Mouse (Mus musculus): Measurements from ENCODE around the gene Ess2. TPM values are rescaled to one million over a fixed set of nuclear protein-coding genes. Genes with fewer than 3 reads are reported as not detected.
"Not testable (repeated sequence)": the region's sequence is repeated elsewhere in the genome, so short reads cannot be mapped to it uniquely, and the experiment has no call there.

Gene Ess2
- total RNA-seq (2021) = 10 to 100 TPM; 27.8 to 31.8 TPM
- long read RNA-seq, experiment 1, transcript Ess2-201 (10 exons, 2,821 nt) = major isoform, 33 of 58 reads
- long read RNA-seq, experiment 1, transcript Ess2-205 (10 exons, 2,785 nt) = minor isoform, 11 of 58 reads
- long read RNA-seq, experiment 1, partial matches to known transcripts = 5 of 58 reads
- long read RNA-seq, experiment 1, other reads (novel, unspliced or antisense) = 9 of 58 reads
- long read RNA-seq, experiment 2, transcript Ess2-201 (10 exons, 2,821 nt) = major isoform, 21 of 41 reads
- long read RNA-seq, experiment 2, transcript Ess2-205 (10 exons, 2,785 nt) = minor isoform, 6 of 41 reads
- long read RNA-seq, experiment 2, partial matches to known transcripts = 5 of 41 reads
- long read RNA-seq, experiment 2, other reads (novel, unspliced or antisense) = 9 of 41 reads

DNA sequence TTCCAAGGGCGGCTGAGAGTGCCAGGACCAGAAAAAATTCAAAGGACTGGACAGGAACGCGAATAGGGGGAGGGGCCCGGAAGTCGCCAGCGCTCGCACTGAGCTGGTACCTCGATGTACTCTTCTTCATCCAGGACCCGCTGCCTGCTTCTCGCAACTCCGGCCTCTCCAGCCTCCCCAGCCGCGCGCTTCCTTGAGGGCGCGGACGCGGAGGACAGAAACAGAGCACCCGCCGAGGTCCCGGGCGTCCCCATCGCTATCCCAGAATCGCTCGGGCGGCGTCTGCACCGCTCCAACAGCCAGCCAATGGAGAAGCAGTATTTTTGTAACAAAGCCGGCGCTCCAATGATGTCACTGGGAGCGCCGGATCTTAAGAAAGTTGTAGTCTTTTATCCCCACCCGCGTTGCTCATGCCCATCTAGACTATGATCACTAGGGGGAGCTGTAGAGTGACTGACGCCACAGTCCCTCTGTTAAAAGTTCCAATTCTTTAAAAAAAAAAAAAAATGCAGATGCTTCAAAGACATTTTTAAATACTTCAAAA is at the start of gene Ess2:
Gene Ess2, minus strand, starts transcription at position 297 of the 544 bp plus-strand sequence.
- TF ChIP-seq CTCF (IDR thresholded peaks at IDR 0.05) = peak; percentile 98
- H3K4me3 ChIP-seq = peak within 1 kb of the TSS; percentile 84
- intact Hi-C loops (cut with DNase I) = loop anchor here (1.0 to 2.0 kb wide), 2 partner anchors 75 to 138 kb away; no protein-coding TSS in a partner anchor
- H3K27ac ChIP-seq = peak within 1 kb of the TSS; percentile 90
- peak; percentile 92 for DNase-seq (ENCODE audit: extremely low spot score in 1 of 2, low spot score in 2 of 2)

DNA sequence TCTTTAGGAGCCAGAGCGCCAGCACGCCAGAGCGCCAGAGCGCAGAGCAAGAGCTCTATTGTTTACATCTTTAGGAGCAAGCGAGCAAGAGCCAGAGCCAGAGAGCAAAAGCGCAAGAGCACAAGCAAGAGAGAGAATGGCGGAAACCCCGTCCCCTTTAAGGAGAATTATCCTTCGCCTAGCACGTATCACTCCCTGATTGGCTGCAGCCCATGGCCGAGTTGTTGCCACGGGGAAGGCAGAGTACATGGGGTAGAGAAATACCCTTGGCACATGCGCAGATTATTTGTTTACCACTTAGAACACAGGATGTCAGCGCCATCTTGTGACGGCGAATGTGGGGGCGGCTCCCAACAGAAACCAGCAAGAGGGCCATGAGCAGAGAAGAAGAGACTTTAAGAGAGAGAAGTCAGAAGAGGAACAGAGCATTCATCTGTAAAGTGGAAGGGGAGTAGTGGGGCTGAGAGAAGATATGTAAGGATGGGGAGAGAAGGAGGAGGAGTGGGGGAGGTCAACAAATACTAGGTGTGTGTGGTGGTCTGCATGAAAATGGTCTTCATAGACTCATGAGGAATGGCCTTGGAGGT is 45.0 kb upstream of the Ess2 start:
- DNase-seq (ENCODE audit: extremely low spot score in 1 of 2, low spot score in 2 of 2); H3K27ac ChIP-seq; intact Hi-C loops (cut with DNase I); H3K4me3 ChIP-seq: not testable (repeated sequence)

DNA sequence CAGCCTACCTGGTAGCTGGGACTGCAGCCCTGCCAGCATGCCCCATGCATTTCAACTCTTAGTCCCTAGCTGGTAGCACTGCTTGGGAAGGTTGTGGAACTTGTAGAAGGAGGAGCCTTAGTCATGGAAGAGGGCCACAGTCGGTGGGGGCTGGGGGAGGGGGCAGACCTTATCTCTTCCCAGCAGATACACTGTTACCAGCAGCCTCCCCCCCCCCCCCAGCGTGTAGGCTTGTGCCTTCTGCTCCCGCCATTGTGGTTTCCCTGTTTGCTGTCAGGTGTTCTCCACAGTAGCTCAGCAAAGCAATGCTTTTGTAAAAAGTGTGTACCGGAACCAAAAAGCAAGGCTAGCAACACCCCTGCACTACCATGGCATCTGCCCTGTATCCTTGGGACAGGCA is 40.5 kb upstream of the Ess2 start:
- intact Hi-C loops (cut with DNase I) = no loop called here
- no peak for DNase-seq (ENCODE audit: extremely low spot score in 1 of 2, low spot score in 2 of 2)
- no peak for TF ChIP-seq CTCF (IDR thresholded peaks at IDR 0.05)
- Histone ChIP-seq H3K27ac (no peak overlapping the region), H3K4me3 (no peak overlapping the region)

DNA sequence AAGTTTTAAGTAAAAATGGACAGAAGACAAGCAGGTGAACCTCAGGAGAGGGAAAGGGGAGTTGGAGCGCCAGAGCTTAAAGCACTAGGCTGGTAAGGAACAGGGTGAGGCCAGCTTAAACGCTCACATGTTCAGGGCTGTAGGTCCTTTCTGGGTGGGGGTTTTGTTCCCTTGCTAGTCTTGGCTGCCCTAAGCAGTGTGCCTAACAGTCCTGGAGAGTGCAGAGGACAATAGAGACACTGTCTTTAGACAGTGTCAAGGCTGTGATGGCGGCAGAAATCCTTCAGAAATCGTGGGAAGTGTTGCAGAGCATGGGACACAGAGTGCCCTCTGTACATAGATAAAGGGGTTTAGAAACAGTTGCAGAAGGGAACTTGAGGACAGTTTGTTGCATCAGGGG is 38.9 kb upstream of the Ess2 start:
- intact Hi-C loops (cut with DNase I) = no loop called here
- no peak for DNase-seq (ENCODE audit: extremely low spot score in 1 of 2, low spot score in 2 of 2)
- Histone ChIP-seq H3K27ac (no peak overlapping the region), H3K4me3 (no peak overlapping the region)
- TF ChIP-seq CTCF (IDR thresholded peaks at IDR 0.05) = no peak

DNA sequence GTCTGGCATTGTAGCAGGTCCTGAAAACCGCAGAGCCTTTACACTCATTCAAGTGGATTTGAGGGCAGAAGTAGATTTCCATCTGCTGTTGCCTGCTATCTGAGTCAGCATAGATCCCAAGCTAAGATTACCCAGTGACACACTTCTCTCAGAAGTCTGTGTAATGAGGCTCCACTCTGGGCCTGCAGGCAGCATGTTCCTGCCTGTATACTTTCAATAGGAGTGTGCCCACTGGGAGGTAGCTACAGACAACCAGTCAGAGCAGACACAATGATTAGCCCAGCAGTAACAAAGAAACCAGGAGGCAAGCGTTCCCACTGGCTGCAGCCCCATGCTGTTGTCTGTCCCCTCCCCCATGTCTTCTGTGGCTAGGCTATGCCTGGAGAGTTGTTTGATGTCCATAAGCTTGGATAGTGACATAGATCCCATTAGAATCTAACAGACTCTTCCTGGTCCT is 38.3 kb upstream of the Ess2 start:
- Histone ChIP-seq H3K27ac (no peak overlapping the region), H3K4me3 (no peak overlapping the region)
- DNase-seq (ENCODE audit: extremely low spot score in 1 of 2, low spot score in 2 of 2) = no peak
- intact Hi-C loops (cut with DNase I) = no loop called here
- no peak for TF ChIP-seq CTCF (IDR thresholded peaks at IDR 0.05)

DNA sequence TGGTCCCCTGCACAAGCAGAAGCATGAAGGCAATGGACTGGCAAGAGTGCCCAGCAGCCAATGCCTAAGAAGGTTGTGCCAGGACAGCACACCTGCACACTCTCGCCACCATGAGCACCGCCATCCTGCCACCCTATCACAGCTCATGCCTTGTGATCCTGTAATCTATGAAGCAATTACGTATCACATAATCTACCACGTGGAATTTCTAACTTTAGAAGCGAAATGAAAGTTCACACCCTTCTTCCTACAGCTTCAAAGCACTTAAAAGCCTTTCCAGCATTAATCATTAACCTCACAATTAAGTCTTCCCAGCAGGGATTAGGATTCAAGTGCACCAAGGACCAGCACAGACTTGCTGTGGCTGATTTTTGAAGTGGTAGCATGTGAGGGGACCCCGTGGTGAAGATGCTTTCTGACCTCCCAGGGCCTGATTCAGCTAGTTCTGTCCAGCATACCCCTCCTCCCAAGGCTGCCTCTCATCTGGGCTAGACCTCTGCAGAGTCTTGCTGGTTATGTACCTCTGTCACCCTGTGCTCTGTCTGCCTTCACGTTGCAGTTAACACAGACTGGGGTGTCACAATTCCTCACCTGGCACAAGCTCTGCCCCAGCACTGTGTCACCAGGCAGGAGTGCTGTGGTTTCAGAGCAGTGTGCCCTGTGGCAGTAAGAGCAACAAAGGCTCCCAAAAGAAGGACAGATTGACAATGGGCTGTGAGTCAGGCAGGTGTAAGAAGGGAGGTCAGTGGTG is 34.1 kb upstream of the Ess2 start:
- Histone ChIP-seq H3K27ac (no peak overlapping the region), H3K4me3 (no peak overlapping the region)
- no peak for DNase-seq (ENCODE audit: extremely low spot score in 1 of 2, low spot score in 2 of 2)
- no peak for TF ChIP-seq CTCF (IDR thresholded peaks at IDR 0.05)
- intact Hi-C loops (cut with DNase I) = no loop called here

DNA sequence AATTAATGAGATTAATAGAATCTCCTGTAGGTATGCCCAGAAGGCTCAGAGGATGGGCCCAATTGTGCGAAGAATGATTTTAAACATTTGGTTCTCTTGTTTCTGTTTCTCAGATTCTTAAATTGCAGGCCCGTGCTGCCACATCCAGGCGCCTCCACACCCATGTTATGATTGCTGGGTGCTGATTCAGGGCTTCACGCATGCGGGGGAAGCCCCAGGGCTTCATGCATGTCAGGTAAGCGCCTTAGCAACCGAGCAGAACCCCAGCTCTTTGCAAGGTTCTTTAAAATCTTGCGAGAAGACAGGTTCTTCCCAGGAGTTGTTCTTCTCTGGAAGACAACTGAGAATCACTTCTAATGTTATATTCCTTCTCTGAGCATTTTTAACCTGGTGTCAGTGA is 32.3 kb upstream of the Ess2 start:
- intact Hi-C loops (cut with DNase I) = no loop called here
- no peak overlapping the region for H3K4me3 ChIP-seq
- DNase-seq (ENCODE audit: extremely low spot score in 1 of 2, low spot score in 2 of 2) = no peak

DNA sequence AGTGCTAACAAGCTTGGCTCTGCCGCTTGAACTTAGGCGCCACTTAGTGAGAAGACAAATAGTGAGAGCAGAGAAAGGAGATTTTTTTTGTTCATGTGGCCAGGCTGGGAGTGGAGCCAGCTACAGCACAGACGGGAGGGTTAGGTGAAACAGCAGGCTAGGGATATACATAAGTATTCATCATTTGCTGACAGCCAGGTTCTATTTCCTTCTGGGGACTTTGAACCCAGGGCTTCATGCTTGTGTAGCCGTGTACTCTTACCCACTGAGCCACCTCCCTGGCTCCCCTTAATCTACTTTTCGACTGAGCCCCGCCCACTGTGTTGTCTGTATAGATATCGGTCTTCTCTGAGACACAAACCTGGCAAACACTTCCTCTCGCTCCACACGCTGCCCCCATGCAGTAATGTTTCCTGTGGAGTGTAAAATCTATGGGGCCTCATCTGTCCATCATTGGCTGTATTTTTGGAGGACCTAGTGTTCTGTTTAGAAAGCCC is 28.2 kb upstream of the Ess2 start:
- no peak for DNase-seq (ENCODE audit: extremely low spot score in 1 of 2, low spot score in 2 of 2)
- intact Hi-C loops (cut with DNase I) = loop anchor here (5.0 kb wide), 1 partner anchor 48 kb away; no protein-coding TSS in a partner anchor
- TF ChIP-seq CTCF (IDR thresholded peaks at IDR 0.05) = no peak
- Histone ChIP-seq H3K4me3 (no peak overlapping the region), H3K27ac (no peak overlapping the region)

More for the DNA sequence above, 32.3 kb upstream of the Ess2 start:
- TF ChIP-seq CTCF (IDR thresholded peaks at IDR 0.05) = no peak
- no peak overlapping the region for H3K27ac ChIP-seq

DNA sequence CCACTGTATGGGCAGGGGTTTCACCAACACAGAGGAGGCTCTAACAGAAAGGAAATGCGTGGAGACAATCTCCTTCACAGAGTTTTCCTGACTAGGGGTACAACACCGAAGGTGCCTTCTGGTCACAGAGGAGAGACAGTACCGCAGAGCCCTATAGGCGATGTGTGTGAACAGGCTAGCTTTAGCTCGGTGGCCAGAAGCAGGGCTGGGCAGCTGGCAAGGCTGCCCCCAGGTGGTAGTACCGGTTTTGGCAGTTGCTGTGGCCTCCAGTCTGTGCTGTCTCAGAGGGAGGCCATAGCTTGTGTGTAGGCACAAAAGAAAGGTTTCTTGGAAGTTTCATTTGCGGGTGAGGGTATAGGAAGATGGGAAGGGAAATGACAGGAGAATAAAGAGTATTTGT is 27.7 kb upstream of the Ess2 start:
- peak in 1 of 2 experiments; percentile 68 for DNase-seq (ENCODE audit: extremely low spot score in 1 of 2, low spot score in 2 of 2)
- Histone ChIP-seq H3K27ac (no peak overlapping the region), H3K4me3 (no peak overlapping the region)
- intact Hi-C loops (cut with DNase I) = loop anchor here (5.0 kb wide), 1 partner anchor 48 kb away; no protein-coding TSS in a partner anchor
- peak; percentile 79 for TF ChIP-seq CTCF (IDR thresholded peaks at IDR 0.05)

DNA sequence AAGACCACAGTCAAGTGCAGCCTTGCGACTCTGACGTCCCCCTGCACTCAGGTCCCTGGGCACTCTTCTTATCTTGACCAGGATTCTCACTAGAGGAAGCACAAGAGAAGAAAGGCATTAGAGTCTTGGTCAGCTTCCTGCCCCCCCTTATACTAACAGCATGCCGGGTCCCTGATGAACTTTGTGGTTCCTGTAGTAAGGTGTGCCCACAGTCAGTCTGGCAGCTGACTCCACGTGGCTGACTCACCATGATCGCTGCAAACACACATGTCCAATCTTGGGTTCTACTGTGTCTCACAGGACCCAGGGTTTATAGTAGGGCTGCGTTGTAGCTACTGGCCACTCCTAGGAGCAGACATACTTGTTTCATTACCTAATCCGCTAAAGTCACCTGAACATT is 27.0 kb upstream of the Ess2 start:
- DNase-seq (ENCODE audit: extremely low spot score in 1 of 2, low spot score in 2 of 2) = no peak
- no peak overlapping the region for H3K27ac ChIP-seq
- no peak for TF ChIP-seq CTCF (IDR thresholded peaks at IDR 0.05)
- intact Hi-C loops (cut with DNase I) = loop anchor here (5.0 kb wide), 1 partner anchor 49 kb away; no protein-coding TSS in a partner anchor
- no peak overlapping the region for H3K4me3 ChIP-seq

DNA sequence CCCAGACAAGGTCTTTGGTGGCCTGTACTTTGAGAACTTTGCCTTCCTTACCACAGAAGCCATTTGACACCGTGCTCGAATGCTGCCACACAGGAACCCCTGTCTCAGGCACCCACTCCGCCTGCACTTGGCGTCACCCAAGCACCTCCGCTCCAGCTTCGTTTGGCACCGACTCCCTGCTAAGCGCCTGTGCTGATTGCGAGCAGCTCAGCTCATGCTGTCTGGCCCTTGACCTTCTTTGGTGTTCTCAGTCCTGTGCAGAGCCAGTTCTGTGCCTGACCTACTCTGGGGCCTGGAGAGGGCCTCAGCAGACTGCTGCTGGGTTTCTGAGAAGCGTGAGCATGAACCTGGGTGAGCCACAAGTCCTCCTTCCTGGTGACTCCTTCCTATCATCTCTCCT is 25.6 kb upstream of the Ess2 start:
- no peak for TF ChIP-seq CTCF (IDR thresholded peaks at IDR 0.05)
- Histone ChIP-seq H3K4me3 (no peak overlapping the region), H3K27ac (no peak overlapping the region)
- intact Hi-C loops (cut with DNase I) = loop anchor here (5.0 kb wide), 1 partner anchor 51 kb away; no protein-coding TSS in a partner anchor
- no peak for DNase-seq (ENCODE audit: extremely low spot score in 1 of 2, low spot score in 2 of 2)

Measured in left cerebral cortex, adult 2 months (tissue).